Mouse (Mus musculus): ENCODE measurements around the gene Cxcr3. TPM values are rescaled to one million over a fixed set of nuclear protein-coding genes. Genes with fewer than 3 reads are reported as not detected.

Gene Cxcr3
- polyA plus RNA-seq (2015; fragmentation: Nextera tagmentation; extraction: Ambion mirVana) = 0.10 and 0.13 TPM in 2 replicates

- no peak for ATAC-seq
- H3K9me3 ChIP-seq (replicated peaks) = no peaks in the 10 kb centered on the region
- no peaks in the 10 kb centered on the region for H3K36me3 ChIP-seq (ENCODE audit: poor library complexity, severe bottlenecking)
- no peak within 1 kb of the TSS for H3K9ac ChIP-seq
- 64% methylated on average over 11 of the region's 11 CpGs for WGBS
- H3K4me1 ChIP-seq = no peaks in the 10 kb centered on the region
- H3K27ac ChIP-seq = no peak within 1 kb of the TSS
- H3K4me2 ChIP-seq = no peak within 1 kb of the TSS
- no peak within 1 kb of the TSS for H3K4me3 ChIP-seq
- peaks cover 8% of the 10 kb centered on the region; the same call in 1 of the 2 replicates for H3K27me3 ChIP-seq
Measured at GRCm38 (mm10) chrX:101733828-101734319, at the start of gene Cxcr3. Gene Cxcr3, minus strand, starts transcription at chrX:101734269.

DNA sequence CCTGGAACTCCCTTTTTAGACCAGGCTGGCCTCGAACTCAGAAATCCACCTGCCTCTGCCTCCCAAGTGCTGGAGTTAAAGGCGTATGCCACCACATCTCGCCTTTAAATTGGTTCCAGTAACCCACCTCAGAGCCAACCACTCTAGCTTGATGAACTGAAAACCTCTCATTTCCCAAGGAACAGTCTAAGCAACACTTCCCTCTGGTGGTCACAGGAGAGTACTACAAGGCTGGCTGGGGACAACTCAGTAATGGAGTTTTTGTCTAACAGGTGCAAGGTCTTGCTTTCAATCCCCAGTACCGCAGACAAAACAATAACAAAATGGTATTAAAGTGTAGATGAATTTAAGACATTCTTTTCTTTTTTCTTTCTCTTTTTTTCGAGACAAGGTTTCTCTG is 38.0 kb upstream of the Cxcr3 start:
- Histone ChIP-seq H3K27ac (no peak overlapping the region), H3K36me3 (ENCODE audit: poor library complexity, severe bottlenecking) (no peaks in the 10 kb centered on the region), H3K4me3 (no peak overlapping the region), H3K4me1 (no peaks in the 10 kb centered on the region), H3K27me3 (no peaks in the 10 kb centered on the region; the same call in 1 of the 2 replicates), H3K4me2 (no peak overlapping the region), H3K9ac (no peak overlapping the region), H3K9me3 (replicated peaks) (no peaks in the 10 kb centered on the region)
- WGBS = 38% methylated on average over 5 of the region's 5 CpGs
- ATAC-seq = no peak

GRCm38 (mm10) chrX:101770307-101770706 is 36.2 kb upstream of the Cxcr3 start:
- Histone ChIP-seq H3K9ac (no peak overlapping the region), H3K4me3 (no peak overlapping the region), H3K36me3 (ENCODE audit: poor library complexity, severe bottlenecking) (no peaks in the 10 kb centered on the region), H3K4me1 (no peaks in the 10 kb centered on the region), H3K9me3 (replicated peaks) (no peaks in the 10 kb centered on the region), H3K4me2 (no peak overlapping the region), H3K27me3 (no peaks in the 10 kb centered on the region; the same call in 1 of the 2 replicates), H3K27ac (no peak overlapping the region)
- 76% methylated on average over 3 of the region's 3 CpGs for WGBS
- ATAC-seq = no peak

GRCm38 (mm10) chrX:101769478-101769877 is 35.4 kb upstream of the Cxcr3 start:
- Histone ChIP-seq H3K27ac (no peak overlapping the region), H3K36me3 (ENCODE audit: poor library complexity, severe bottlenecking) (no peaks in the 10 kb centered on the region), H3K27me3 (no peaks in the 10 kb centered on the region; the same call in 1 of the 2 replicates), H3K4me2 (no peak overlapping the region), H3K9ac (no peak overlapping the region), H3K9me3 (replicated peaks) (no peaks in the 10 kb centered on the region), H3K4me3 (no peak overlapping the region), H3K4me1 (no peaks in the 10 kb centered on the region)
- 60% methylated on average over 2 of the region's 2 CpGs for WGBS
- ATAC-seq = no peak

DNA sequence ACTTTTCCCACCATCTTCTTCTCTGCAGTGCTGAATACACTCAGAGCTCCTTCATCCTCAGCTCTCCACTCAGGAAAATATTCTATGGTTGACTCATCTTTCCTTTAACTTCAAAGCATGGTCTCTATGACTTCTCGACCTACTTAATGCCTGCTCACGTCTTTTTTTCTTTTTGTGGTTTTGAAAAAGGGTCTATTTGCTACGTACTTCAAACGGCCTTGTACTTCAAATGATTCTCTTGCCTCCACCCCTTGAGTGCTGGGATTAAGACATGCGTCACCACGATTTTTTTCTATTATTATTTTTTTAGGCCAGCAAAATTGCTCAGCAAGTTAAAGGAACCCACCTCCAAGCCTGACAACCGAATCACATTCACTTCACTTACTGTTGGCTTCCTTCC is 33.2 kb upstream of the Cxcr3 start:
- no peak for ATAC-seq
- H3K4me1 ChIP-seq = no peaks in the 10 kb centered on the region
- H3K27ac ChIP-seq = no peak overlapping the region
- H3K4me3 ChIP-seq = no peak overlapping the region
- no peaks in the 10 kb centered on the region for H3K36me3 ChIP-seq (ENCODE audit: poor library complexity, severe bottlenecking)
- WGBS = 72% methylated on average over 7 of the region's 7 CpGs
- no peaks in the 10 kb centered on the region for H3K9me3 ChIP-seq (replicated peaks)
- H3K4me2 ChIP-seq = no peak overlapping the region
- no peaks in the 10 kb centered on the region for H3K27me3 ChIP-seq
- no peak overlapping the region for H3K9ac ChIP-seq

DNA sequence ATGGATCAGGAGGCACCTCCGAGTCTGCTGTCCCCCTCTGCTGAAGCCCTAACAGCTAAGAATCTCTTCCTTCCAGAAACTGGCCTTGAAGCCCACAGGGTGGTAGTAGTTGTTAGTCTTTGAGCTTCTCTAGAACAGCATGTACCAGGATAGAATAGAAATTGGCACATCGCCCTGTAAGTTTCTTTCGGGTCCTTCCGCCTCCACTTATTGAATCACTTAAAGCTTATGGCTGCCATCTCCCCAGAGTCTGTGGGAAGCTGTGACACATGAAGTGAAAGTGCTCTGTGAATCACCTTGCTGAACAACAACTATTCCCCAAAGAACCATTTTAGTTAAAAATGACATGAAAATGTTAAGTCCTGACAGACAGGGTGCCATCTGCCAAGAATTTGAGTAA is 31.0 kb upstream of the Cxcr3 start:
- H3K4me2 ChIP-seq = no peak overlapping the region
- no peaks in the 10 kb centered on the region for H3K4me1 ChIP-seq
- H3K9ac ChIP-seq = no peak overlapping the region
- 85% methylated on average over 4 of the region's 4 CpGs for WGBS
- no peaks in the 10 kb centered on the region for H3K9me3 ChIP-seq (replicated peaks)
- H3K27me3 ChIP-seq = peaks cover 8% of the 10 kb centered on the region; the same call in 1 of the 2 replicates
- H3K4me3 ChIP-seq = no peak overlapping the region
- H3K27ac ChIP-seq = no peak overlapping the region
- ATAC-seq = no peak
- no peaks in the 10 kb centered on the region for H3K36me3 ChIP-seq (ENCODE audit: poor library complexity, severe bottlenecking)

DNA sequence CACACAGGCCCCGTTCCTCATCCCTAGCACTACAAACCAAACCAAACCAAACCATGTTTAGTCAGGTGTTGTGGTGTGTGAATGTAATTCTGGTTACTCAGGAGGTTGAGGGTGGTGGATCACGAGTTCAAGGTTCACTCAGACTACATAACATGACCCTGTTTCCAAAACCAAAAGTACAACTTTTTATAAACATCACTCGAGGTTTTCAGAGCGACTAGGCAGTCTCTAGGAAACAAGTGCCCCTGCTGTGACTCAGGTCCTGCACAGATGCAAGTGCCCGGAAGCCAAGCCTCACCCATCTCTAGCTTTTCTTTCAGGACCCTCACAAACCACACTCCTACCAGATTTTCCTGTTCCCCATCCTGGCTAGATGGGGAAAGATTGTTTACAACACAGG is 30.6 kb upstream of the Cxcr3 start:
- no peaks in the 10 kb centered on the region for H3K4me1 ChIP-seq
- no peaks in the 10 kb centered on the region for H3K36me3 ChIP-seq (ENCODE audit: poor library complexity, severe bottlenecking)
- H3K27me3 ChIP-seq = peaks cover 9% of the 10 kb centered on the region; the same call in 1 of the 2 replicates
- no peak overlapping the region for H3K4me2 ChIP-seq
- WGBS = 70% methylated on average over 5 of the region's 5 CpGs
- H3K9me3 ChIP-seq (replicated peaks) = no peaks in the 10 kb centered on the region
- H3K4me3 ChIP-seq = no peak overlapping the region
- no peak for ATAC-seq
- no peak overlapping the region for H3K27ac ChIP-seq
- H3K9ac ChIP-seq = no peak overlapping the region

GRCm38 (mm10) chrX:101754478-101754877 is 20.4 kb upstream of the Cxcr3 start:
- Histone ChIP-seq H3K9me3 (replicated peaks) (no peaks in the 10 kb centered on the region), H3K27me3 (0 out of 2 replicates have a peak, but pooled peaks cover 3% of the 10 kb centered on the region), H3K9ac (no peak overlapping the region), H3K4me2 (no peak overlapping the region), H3K36me3 (ENCODE audit: poor library complexity, severe bottlenecking) (no peaks in the 10 kb centered on the region), H3K4me3 (no peak overlapping the region), H3K4me1 (no peaks in the 10 kb centered on the region), H3K27ac (no peak overlapping the region)
- ATAC-seq = no peak
- 75% methylated on average over 5 of the region's 5 CpGs for WGBS

DNA sequence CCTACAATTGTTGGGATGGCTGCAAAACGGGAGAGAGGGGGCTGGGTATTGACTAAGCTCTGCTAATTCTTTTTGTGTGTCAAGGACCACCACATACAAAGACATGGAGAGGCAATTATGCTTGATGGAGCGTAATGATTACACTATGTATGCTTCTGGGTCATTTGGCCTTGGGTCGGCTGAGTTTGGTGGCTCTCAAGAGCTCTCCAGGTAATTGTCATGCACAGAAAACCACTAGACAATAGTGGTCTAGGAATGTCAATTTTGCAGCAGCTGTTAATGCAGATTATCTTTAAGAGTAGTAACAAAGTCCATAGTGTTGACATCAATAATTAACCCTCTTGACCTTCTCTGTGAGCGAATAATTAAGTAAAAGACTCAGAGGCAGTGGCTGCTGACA is 16.1 kb upstream of the Cxcr3 start:
- Histone ChIP-seq H3K9me3 (replicated peaks) (no peaks in the 10 kb centered on the region), H3K4me3 (no peak overlapping the region), H3K9ac (no peak overlapping the region), H3K4me2 (no peak overlapping the region), H3K36me3 (ENCODE audit: poor library complexity, severe bottlenecking) (no peaks in the 10 kb centered on the region), H3K27me3 (peaks cover 10% of the 10 kb centered on the region; the same call in 1 of the 2 replicates), H3K4me1 (no peaks in the 10 kb centered on the region), H3K27ac (no peak overlapping the region)
- no peak for ATAC-seq
- WGBS = 35% methylated on average over 4 of the region's 4 CpGs

DNA sequence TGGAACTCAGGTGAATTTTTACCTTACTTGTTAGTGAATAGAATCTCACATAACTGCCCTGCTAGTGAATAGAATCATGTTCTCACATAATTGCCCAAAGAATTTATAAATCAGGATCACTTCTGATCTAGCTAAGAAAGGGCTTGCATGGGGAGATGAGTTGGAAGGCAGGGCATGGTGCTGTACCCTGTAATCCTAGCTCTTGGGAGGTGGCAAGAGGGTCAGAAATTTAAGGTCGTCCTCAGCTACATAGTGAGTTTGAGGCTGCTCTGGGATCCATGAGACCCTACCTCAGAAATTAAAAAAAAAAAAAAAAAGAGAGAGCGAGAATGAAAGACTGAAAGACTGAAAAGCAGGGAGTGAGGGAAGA is 7.0 kb upstream of the Cxcr3 start:
- no peaks in the 10 kb centered on the region for H3K36me3 ChIP-seq (ENCODE audit: poor library complexity, severe bottlenecking)
- no peaks in the 10 kb centered on the region for H3K9me3 ChIP-seq (replicated peaks)
- H3K27ac ChIP-seq = peak overlapping the region; percentile 72
- H3K4me3 ChIP-seq = no peak overlapping the region
- no peak overlapping the region for H3K4me2 ChIP-seq
- peak; percentile 50; the same call in 1 of the 2 replicates for ATAC-seq
- no peak overlapping the region for H3K9ac ChIP-seq
- peaks cover 17% of the 10 kb centered on the region; the same call in 1 of the 2 replicates for H3K27me3 ChIP-seq
- WGBS = 77% methylated on average over 2 of the region's 2 CpGs
- H3K4me1 ChIP-seq = 0 out of 2 replicates have a peak, but pooled peaks cover 3% of the 10 kb centered on the region

DNA sequence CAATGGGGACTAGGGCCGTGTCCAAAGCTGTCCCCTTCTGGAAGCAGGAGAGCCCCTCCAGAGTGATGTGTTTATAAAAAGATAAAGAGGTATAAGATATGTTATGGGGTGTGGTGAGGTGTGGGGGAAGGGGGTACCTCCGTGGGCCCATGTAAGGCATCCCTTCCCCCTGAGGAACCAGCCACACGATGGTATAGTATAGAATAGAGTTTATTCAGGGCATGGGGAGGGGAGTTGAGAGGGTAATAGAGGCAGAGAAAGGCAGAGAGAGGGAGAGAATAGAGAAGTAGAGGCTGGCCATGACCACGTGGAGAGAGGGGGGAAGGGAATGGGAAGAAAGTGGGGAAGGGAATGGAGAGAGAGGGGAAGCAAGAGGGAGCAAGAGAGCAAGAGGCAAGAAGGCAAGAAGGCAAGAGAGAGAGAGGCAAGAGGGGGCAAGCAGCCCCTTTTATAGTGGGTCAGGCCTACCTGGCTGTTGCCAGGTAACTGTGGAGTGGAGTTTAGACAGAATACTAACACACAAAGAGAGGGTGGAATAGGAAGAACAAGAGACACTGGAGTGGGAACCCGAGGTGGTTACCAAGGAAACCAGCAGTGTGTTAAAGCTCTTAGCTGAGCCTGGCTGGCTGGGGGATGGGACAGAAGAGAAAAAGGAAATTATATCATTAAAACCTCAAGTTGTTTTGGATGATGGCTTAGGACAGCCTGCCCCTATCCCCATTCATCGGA is 6.4 kb upstream of the Cxcr3 start:
- Histone ChIP-seq H3K4me2 (no peak overlapping the region), H3K4me3 (no peak overlapping the region), H3K27ac (peak overlapping the region; percentile 72), H3K9me3 (replicated peaks) (no peaks in the 10 kb centered on the region), H3K9ac (no peak overlapping the region), H3K36me3 (ENCODE audit: poor library complexity, severe bottlenecking) (no peaks in the 10 kb centered on the region), H3K4me1 (0 out of 2 replicates have a peak, but pooled peaks cover 3% of the 10 kb centered on the region), H3K27me3 (peaks cover 17% of the 10 kb centered on the region; the same call in 1 of the 2 replicates)
- ATAC-seq = peak; percentile 94
- WGBS = 46% methylated on average over 6 of the region's 6 CpGs

DNA sequence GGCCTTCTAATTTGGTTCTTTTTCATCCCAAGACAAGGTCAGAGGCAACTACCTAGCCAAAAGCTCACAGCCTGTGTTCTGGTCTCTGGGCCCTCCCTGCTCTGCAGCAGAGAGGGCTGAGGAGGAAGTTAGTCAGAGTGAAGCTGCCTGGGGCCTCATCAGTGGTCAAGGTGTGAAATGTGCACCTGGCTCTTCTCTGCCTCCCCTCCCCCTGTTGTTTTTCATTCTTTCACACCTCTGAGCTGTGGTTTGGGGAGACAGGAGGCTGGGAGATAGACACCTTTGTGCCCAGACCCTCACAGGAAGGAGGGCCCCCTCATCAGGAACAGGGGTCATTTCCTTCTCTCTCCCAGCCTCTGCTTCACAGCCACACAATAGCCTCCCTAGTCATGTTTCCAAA is 3.1 kb upstream of the Cxcr3 start:
- no peak for ATAC-seq
- Histone ChIP-seq H3K9me3 (replicated peaks) (no peaks in the 10 kb centered on the region), H3K4me1 (0 out of 2 replicates have a peak, but pooled peaks cover 3% of the 10 kb centered on the region), H3K4me3 (no peak overlapping the region), H3K27ac (no peak overlapping the region), H3K9ac (no peak overlapping the region), H3K36me3 (ENCODE audit: poor library complexity, severe bottlenecking) (no peaks in the 10 kb centered on the region), H3K4me2 (no peak overlapping the region), H3K27me3 (peaks cover 10% of the 10 kb centered on the region; the same call in 1 of the 2 replicates)
